Mouse (Mus musculus) liver, postnatal 0 days (tissue): Measurements from ENCODE around the gene Il5ra. TPM values are rescaled to one million over a fixed set of nuclear protein-coding genes. Genes with fewer than 3 reads are reported as not detected.
A peak's percentile ranks its signal among the peaks of the same experiment; 100 is the strongest.

Experiments used
- ATAC-seq: fragments of 200-750 bp; cut with Nextera tagmentation; 2 replicates; pipeline ENCODE4 v1.8.0; 2017; ENCODE audit warnings: mild to moderate bottlenecking, moderate library complexity
- DNase-seq: peaks from one replicate; pipeline ENCODE4 v3.0.0-alpha.2; 2016
- H3K27ac ChIP-seq: fragments of 300-500 bp; sonication (generic); 2 replicates; pipeline ENCODE4 v1.5.1; 2014; ENCODE audit warnings: antibody characterized with exemption, moderate library complexity, mild to moderate bottlenecking, low read depth
- H3K27me3 ChIP-seq: fragments of 300-500 bp; sonication (generic); 2 replicates; pipeline ENCODE4 v1.6.1; 2014; ENCODE audit warnings: low read length, control low read depth, mixed read lengths; ENCODE audit not compliant: insufficient read depth
- H3K36me3 ChIP-seq: fragments of 300-500 bp; sonication (generic); replicated peaks from 2 replicates; pipeline ENCODE4 v1.6.1; 2014; ENCODE audit warnings: mild to moderate bottlenecking, control low read depth, low read length, moderate library complexity, mixed read lengths; ENCODE audit not compliant: insufficient read depth
- H3K4me1 ChIP-seq: fragments of 300-500 bp; sonication (generic); 2 replicates; pipeline ENCODE4 v1.6.1; 2014; ENCODE audit warnings: antibody characterized with exemption, mild to moderate bottlenecking, control low read depth; ENCODE audit not compliant: insufficient read depth
- H3K4me2 ChIP-seq: fragments of 300-500 bp; sonication (generic); 2 replicates; pipeline ENCODE4 v1.6.1; 2014; ENCODE audit warnings: low read depth, mild to moderate bottlenecking, low read length, moderate library complexity, mixed read lengths
- H3K4me3 ChIP-seq: fragments of 300-500 bp; sonication (generic); 2 replicates; pipeline ENCODE4 v1.5.1; 2014; ENCODE audit warnings: low read depth, low read length
- H3K9ac ChIP-seq: fragments of 300-500 bp; sonication (generic); replicated peaks from 2 replicates; pipeline ENCODE4 v1.6.1; 2014; ENCODE audit warnings: mild to moderate bottlenecking, moderate library complexity
- H3K9me3 ChIP-seq: fragments of 300-500 bp; sonication (generic); 2 replicates; pipeline ENCODE4 v1.6.1; 2016; ENCODE audit warnings: mild to moderate bottlenecking, control low read depth, low read length, mixed read lengths
- CTCF ChIP-seq: sonication (generic); IDR thresholded peaks from 2 replicates; pipeline ENCODE4 v1.5.1; 2016; ENCODE audit warnings: antibody characterized with exemption, low read depth
- EP300 ChIP-seq: IDR thresholded peaks from 2 replicates; pipeline ENCODE4 v1.6.1; 2016; ENCODE audit warnings: antibody characterized with exemption, low read depth, mild to moderate bottlenecking
- WGBS: fragments of 180-500 bp; shearing (Covaris S2); extraction: QIAGEN DNeasy Blood & Tissue Kit; methylation state at CpG from one replicate; pipeline ENCODE4 v1.1.7; 2014; ENCODE audit not compliant: insufficient replicate concordance; 5-methylcytosine and 5-hydroxymethylcytosine counted together
- polyA plus RNA-seq: library from polyadenylated mRNA; unstranded; fragments of >200 nt; fragmentation: Nextera tagmentation; extraction: Ambion mirVana; gene quantifications from 2 replicates; pipeline ENCODE4 v1.2.1, GENCODE M21; 2015

Il5ra gene
- polyA plus RNA-seq, 1 experiment from 2014 or later, result 0.12 TPM

GRCm38 (mm10) chr6:106787138-106787537 lies 38.3 kb upstream of the Il5ra start:
- no peak overlapping the region for H3K4me2 ChIP-seq
- DNase-seq, result no peak
- H3K27me3 ChIP-seq, result no peaks in the 10 kb centered on the region
- TF ChIP-seq EP300 (no peak), CTCF (no peak)
- no peak for ATAC-seq
- H3K9ac ChIP-seq, result no peak overlapping the region
- no peaks in the 10 kb centered on the region for H3K9me3 ChIP-seq
- H3K27ac ChIP-seq, result no peak overlapping the region
- H3K4me3 ChIP-seq, result no peak overlapping the region
- H3K4me1 ChIP-seq, result no peaks in the 10 kb centered on the region
- peaks cover 54% of the 10 kb centered on the region for H3K36me3 ChIP-seq
- 71% methylated on average over 3 of the region's 3 CpGs for WGBS

- Histone ChIP-seq H3K4me3 (peak overlapping the region; percentile 95), H3K4me2 (peak overlapping the region; percentile 93), H3K4me1 (peaks cover 10% of the 10 kb centered on the region), H3K27me3 (no peaks in the 10 kb centered on the region), H3K36me3 (peaks cover 24% of the 10 kb centered on the region), H3K9me3 (no peaks in the 10 kb centered on the region), H3K27ac (peak overlapping the region; percentile 84; the same call in 1 of the 2 replicates), H3K9ac (peak overlapping the region; percentile 85)
- DNase-seq (no peak), ATAC-seq (no peak)
- no peak for TF ChIP-seq EP300
- no peak for TF ChIP-seq CTCF
- WGBS, result 31% methylated on average over 4 of the region's 4 CpGs
Observed at GRCm38 (mm10) chr6:106770046-106770445, 21.2 kb upstream of the Il5ra start.

- TF ChIP-seq EP300 (0 out of 2 replicates have a peak, but pooled peaks have one; percentile 7), CTCF (no peak)
- Histone ChIP-seq H3K27ac (peak overlapping the region; percentile 84), H3K4me1 (peaks cover 10% of the 10 kb centered on the region), H3K9me3 (no peaks in the 10 kb centered on the region), H3K27me3 (no peaks in the 10 kb centered on the region), H3K4me2 (peak overlapping the region; percentile 93), H3K4me3 (peak overlapping the region; percentile 95), H3K36me3 (peaks cover 21% of the 10 kb centered on the region), H3K9ac (peak overlapping the region; percentile 85)
- ATAC-seq, result peak; percentile 72
- DNase-seq, result peak; percentile 19
- 1% methylated on average over 33 of the region's 33 CpGs for WGBS
Observed at GRCm38 (mm10) chr6:106769290-106769866, 20.5 kb upstream of the Il5ra start.

GRCm38 (mm10) chr6:106768640-106769289 lies 19.9 kb upstream of the Il5ra start, which contains the start of gene Trnt1:
Gene Trnt1 (plus strand): TSS chr6:106769120.
- Histone ChIP-seq H3K4me3 (peak within 1 kb of the TSS; percentile 95), H3K27me3 (0 out of 2 replicates have a peak, but pooled peaks cover under 1% of the 10 kb centered on the region), H3K4me2 (peak within 1 kb of the TSS; percentile 93), H3K27ac (peak within 1 kb of the TSS; percentile 84), H3K36me3 (peaks cover 17% of the 10 kb centered on the region), H3K9me3 (no peaks in the 10 kb centered on the region), H3K4me1 (peaks cover 10% of the 10 kb centered on the region), H3K9ac (peak within 1 kb of the TSS; percentile 85)
- TF ChIP-seq CTCF, result no peak
- no peak for TF ChIP-seq EP300
- DNase-seq (peak; percentile 99), ATAC-seq (peak; percentile 100)
- 7% methylated on average over 35 of the region's 35 CpGs for WGBS

GRCm38 (mm10) chr6:106766774-106767173 lies 17.9 kb upstream of the Il5ra start:
- H3K4me1 ChIP-seq, result peaks cover 10% of the 10 kb centered on the region
- H3K9ac ChIP-seq, result no peak overlapping the region
- 0 out of 2 replicates have a peak, but pooled peaks cover 3% of the 10 kb centered on the region for H3K27me3 ChIP-seq
- no peaks in the 10 kb centered on the region for H3K9me3 ChIP-seq
- ATAC-seq, result no peak
- H3K4me2 ChIP-seq, result no peak overlapping the region
- H3K4me3 ChIP-seq, result no peak overlapping the region
- no peak for DNase-seq
- 65% methylated on average over 4 of the region's 4 CpGs for WGBS
- no peak overlapping the region for H3K27ac ChIP-seq
- TF ChIP-seq EP300 (no peak), CTCF (no peak)
- peaks cover 5% of the 10 kb centered on the region; the same call in 1 of the 2 replicates for H3K36me3 ChIP-seq

GRCm38 (mm10) chr6:106765892-106766291 lies 17.1 kb upstream of the Il5ra start:
- no peak overlapping the region for H3K9ac ChIP-seq
- WGBS, result 65% methylated on average over 1 of the region's 1 CpGs
- 0 out of 2 replicates have a peak, but pooled peaks cover 3% of the 10 kb centered on the region for H3K27me3 ChIP-seq
- no peaks in the 10 kb centered on the region for H3K9me3 ChIP-seq
- ATAC-seq (no peak), DNase-seq (no peak)
- H3K4me2 ChIP-seq, result no peak overlapping the region
- no peak overlapping the region for H3K27ac ChIP-seq
- H3K36me3 ChIP-seq, result no peaks in the 10 kb centered on the region
- H3K4me1 ChIP-seq, result peaks cover 10% of the 10 kb centered on the region
- no peak overlapping the region for H3K4me3 ChIP-seq
- TF ChIP-seq EP300 (no peak), CTCF (no peak)
